Mouse (Mus musculus) forebrain, embryonic 16.5 days (tissue): ENCODE measurements around the gene Colgalt1. TPM values are rescaled to one million over a fixed set of nuclear protein-coding genes. Genes with fewer than 3 reads are reported as not detected.

Experiments
- ATAC-seq: fragments of 200-750 bp; cut with Nextera tagmentation; 2 replicates; pipeline ENCODE4 v1.8.0; 2017; ENCODE audit warnings: mild to moderate bottlenecking, moderate library complexity
- H3K27ac ChIP-seq: fragments of 300-500 bp; sonication (generic); 2 replicates; pipeline ENCODE4 v1.5.1; 2014; ENCODE audit warnings: low read length, control low read depth
- H3K27me3 ChIP-seq: fragments of 300-500 bp; sonication (generic); replicated peaks from 2 replicates; pipeline ENCODE4 v1.6.1; 2014; ENCODE audit warnings: low read length; ENCODE audit not compliant: control insufficient read depth, insufficient read depth
- H3K36me3 ChIP-seq: fragments of 300-500 bp; sonication (generic); 2 replicates; pipeline ENCODE4 v1.6.1; 2014; ENCODE audit not compliant: control insufficient read depth, insufficient read depth
- H3K4me1 ChIP-seq: fragments of 300-500 bp; sonication (generic); replicated peaks from 2 replicates; pipeline ENCODE4 v1.6.1; 2014; ENCODE audit warnings: low read length; ENCODE audit not compliant: control insufficient read depth, insufficient read depth
- H3K4me2 ChIP-seq: fragments of 300-500 bp; sonication (generic); 2 replicates; pipeline ENCODE4 v1.6.1; 2014; ENCODE audit warnings: mild to moderate bottlenecking, low read length, control low read depth
- H3K4me3 ChIP-seq: fragments of 300-500 bp; sonication (generic); replicated peaks from 2 replicates; pipeline ENCODE4 v1.5.1; 2014; ENCODE audit warnings: mild to moderate bottlenecking, low read length, control low read depth
- H3K9ac ChIP-seq: fragments of 300-500 bp; sonication (generic); replicated peaks from 2 replicates; pipeline ENCODE4 v1.6.1; 2014; ENCODE audit warnings: low read depth, low read length, control low read depth
- H3K9me3 ChIP-seq: fragments of 300-500 bp; sonication (generic); 2 replicates; pipeline ENCODE4 v1.6.1; 2016; ENCODE audit warnings: low read length; ENCODE audit not compliant: control insufficient read depth
- WGBS: fragments of 180-500 bp; shearing (Covaris S2); extraction: QIAGEN DNeasy Blood & Tissue Kit; methylation state at CpG from one replicate; pipeline ENCODE4 v1.1.7; 2014; 5-methylcytosine and 5-hydroxymethylcytosine counted together
- polyA plus RNA-seq: library from polyadenylated mRNA; unstranded; fragments of >200 nt; fragmentation: Nextera tagmentation; extraction: Ambion mirVana; gene quantifications from 2 replicates; pipeline ENCODE4 v1.2.1, GENCODE M21; 2015

The Colgalt1 gene
- polyA plus RNA-seq, 1 experiment from 2014 or later, result 63.6 TPM

DNA sequence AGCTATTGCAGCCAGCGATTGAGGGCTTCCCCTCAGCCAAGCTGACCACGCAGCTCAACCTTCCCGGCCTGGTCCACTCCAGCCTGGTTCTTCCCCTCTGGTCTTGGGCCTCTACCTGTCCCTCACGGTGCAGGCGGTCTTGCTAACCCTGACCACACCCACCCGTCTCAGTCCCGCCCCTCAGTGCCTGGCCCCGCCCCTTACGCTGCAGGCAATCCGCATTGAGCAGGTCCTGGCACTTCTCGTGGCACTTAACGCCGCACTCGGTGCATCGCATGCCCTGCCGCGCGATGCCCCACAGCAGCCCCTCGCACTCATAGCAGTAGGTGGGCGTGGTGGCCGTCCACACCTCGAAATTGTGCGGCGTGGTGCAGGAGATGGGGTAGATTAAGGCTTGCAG is 43.8 kb downstream of the Colgalt1 start:
- H3K4me2 ChIP-seq, result peak overlapping the region; percentile 25; the same call in 1 of the 2 replicates
- no peak overlapping the region for H3K4me3 ChIP-seq
- ATAC-seq, result peak; percentile 18; the same call in 1 of the 2 replicates
- WGBS, result 2% methylated on average over 23 of the region's 24 CpGs
- H3K9me3 ChIP-seq, result no peaks in the 10 kb centered on the region
- no peak overlapping the region for H3K27ac ChIP-seq
- H3K27me3 ChIP-seq, result peaks cover 17% of the 10 kb centered on the region
- H3K36me3 ChIP-seq, result peaks cover 14% of the 10 kb centered on the region
- H3K4me1 ChIP-seq, result peaks cover 5% of the 10 kb centered on the region
- H3K9ac ChIP-seq, result no peak overlapping the region

DNA sequence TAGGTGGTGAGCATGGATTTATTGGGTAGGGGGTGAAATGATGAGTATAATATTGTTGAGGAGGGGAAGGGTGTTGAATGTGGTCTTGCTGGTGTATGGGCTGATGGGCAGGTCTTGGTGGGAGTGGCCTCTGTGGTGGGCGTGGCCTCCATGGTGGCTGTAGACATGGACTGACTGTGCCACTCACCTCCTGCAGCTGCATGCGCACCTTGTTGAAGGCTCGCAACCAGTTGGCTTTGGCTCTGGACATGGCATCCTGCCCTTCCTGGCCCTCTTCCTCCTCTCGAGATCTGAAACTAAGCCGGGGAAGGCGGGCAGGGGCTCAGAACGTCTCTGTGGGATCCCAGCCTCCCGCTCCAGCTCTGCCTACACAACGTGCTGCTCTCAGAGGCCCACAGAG is 47.0 kb downstream of the Colgalt1 start:
- peaks cover 17% of the 10 kb centered on the region for H3K27me3 ChIP-seq
- no peak overlapping the region for H3K4me2 ChIP-seq
- 24% methylated on average over 9 of the region's 9 CpGs for WGBS
- H3K9ac ChIP-seq, result no peak overlapping the region
- peaks cover 7% of the 10 kb centered on the region; the same call in 1 of the 2 replicates for H3K36me3 ChIP-seq
- no peak overlapping the region for H3K27ac ChIP-seq
- H3K4me1 ChIP-seq, result peaks cover 9% of the 10 kb centered on the region
- H3K9me3 ChIP-seq, result no peaks in the 10 kb centered on the region
- no peak for ATAC-seq
- H3K4me3 ChIP-seq, result no peak overlapping the region

DNA sequence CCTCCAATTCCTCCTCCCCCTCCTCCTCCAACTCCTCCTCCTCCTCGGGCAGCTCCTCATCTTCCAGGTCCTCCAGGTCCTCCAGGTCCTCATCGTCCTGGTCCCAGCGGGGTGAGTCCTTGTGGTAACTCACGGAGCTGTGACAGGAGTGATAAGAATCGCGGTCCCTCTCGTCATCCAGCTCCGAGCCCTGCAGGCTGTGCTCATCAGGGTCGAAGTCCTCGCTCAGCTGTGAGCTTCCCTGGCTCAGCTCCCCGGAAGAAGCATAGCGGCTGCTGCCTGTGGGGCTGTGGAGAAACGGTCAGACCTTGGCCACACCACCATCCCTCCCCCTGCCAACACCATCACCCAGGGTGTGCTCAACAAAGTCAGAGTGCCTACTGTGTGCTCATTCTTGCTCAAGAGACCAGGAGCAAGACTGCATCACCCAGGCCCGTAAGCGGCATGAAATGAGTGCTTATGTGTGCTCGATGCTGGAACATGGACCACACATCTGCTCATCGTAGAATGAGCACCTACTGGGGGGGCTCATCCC is 47.8 kb downstream of the Colgalt1 start:
- Histone ChIP-seq H3K36me3 (peaks cover 6% of the 10 kb centered on the region; the same call in 1 of the 2 replicates), H3K27ac (no peak overlapping the region), H3K9me3 (no peaks in the 10 kb centered on the region), H3K4me2 (no peak overlapping the region), H3K27me3 (peaks cover 17% of the 10 kb centered on the region), H3K4me3 (no peak overlapping the region), H3K9ac (no peak overlapping the region), H3K4me1 (peaks cover 9% of the 10 kb centered on the region)
- 31% methylated on average over 17 of the region's 17 CpGs for WGBS
- no peak for ATAC-seq

DNA sequence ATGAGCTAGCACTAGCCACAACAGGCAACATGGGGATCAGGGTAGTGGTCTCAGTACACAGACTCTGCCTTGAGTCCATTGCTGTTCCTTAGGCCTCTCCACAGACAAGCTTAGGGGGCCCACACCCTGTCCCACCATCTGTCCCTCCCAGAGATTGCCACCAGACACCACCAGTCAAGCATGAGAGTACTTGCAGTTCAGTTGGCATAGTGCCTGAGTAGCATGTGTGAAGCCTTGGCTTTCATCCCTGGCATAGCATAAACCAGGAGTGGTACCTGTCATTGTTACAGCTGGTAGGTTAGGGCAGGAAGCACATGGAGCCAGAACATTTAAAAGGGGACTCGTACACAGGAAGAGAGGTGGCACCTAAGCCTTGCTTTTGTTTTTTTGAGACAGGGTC is 49.0 kb downstream of the Colgalt1 start:
- H3K9me3 ChIP-seq, result no peaks in the 10 kb centered on the region
- ATAC-seq, result peak; percentile 32; the same call in 1 of the 2 replicates
- H3K4me1 ChIP-seq, result peaks cover 7% of the 10 kb centered on the region
- peaks cover 6% of the 10 kb centered on the region; the same call in 1 of the 2 replicates for H3K36me3 ChIP-seq
- H3K4me2 ChIP-seq, result no peak overlapping the region
- H3K4me3 ChIP-seq, result no peak overlapping the region
- peaks cover 17% of the 10 kb centered on the region for H3K27me3 ChIP-seq
- H3K9ac ChIP-seq, result no peak overlapping the region
- H3K27ac ChIP-seq, result no peak overlapping the region
- WGBS, result 19% methylated on average over 1 of the region's 1 CpGs

DNA sequence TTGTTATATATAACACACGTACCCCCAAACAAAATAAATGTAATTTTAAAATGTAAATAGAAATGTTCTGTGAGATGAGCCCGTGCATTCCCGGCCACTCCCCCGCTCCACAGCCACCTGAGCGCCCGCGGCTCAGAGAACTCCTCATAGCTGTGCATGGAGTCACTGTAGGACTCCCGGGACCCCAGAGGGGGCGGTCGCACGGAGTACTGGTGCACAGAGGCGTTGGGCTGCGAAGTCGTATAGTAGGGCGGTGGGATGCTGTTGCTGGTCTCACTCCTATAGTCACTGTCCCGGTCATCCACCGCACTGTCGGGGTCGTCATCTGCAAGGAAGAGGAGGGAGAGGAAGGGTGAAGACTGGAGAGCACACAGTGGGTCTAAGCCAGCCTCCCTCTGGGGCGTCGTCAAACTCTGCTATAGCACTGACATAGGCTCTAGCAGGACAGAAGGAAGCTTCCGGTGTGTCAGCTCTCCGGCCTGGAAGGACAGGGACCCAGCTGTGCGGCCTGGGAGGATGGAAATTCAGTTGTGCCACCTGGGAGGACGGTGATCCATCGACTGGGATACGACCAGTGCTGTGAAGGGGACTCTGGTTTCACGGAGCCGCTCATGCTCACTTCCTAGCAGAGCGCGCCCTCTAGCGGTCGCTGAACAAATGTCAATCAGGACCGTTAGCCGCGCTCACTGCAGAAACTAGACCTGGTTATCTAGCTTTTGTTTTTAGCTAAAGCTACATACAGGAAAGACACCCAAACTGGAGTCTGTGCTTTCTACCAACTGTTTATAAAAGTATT is 49.7 kb downstream of the Colgalt1 start:
- H3K36me3 ChIP-seq, result peaks cover 6% of the 10 kb centered on the region; the same call in 1 of the 2 replicates
- no peak overlapping the region for H3K4me2 ChIP-seq
- peaks cover 7% of the 10 kb centered on the region for H3K4me1 ChIP-seq
- peak; percentile 73 for ATAC-seq
- 7% methylated on average over 36 of the region's 36 CpGs for WGBS
- no peak overlapping the region for H3K4me3 ChIP-seq
- no peak overlapping the region for H3K9ac ChIP-seq
- no peaks in the 10 kb centered on the region for H3K9me3 ChIP-seq
- peaks cover 13% of the 10 kb centered on the region for H3K27me3 ChIP-seq
- H3K27ac ChIP-seq, result no peak overlapping the region

DNA sequence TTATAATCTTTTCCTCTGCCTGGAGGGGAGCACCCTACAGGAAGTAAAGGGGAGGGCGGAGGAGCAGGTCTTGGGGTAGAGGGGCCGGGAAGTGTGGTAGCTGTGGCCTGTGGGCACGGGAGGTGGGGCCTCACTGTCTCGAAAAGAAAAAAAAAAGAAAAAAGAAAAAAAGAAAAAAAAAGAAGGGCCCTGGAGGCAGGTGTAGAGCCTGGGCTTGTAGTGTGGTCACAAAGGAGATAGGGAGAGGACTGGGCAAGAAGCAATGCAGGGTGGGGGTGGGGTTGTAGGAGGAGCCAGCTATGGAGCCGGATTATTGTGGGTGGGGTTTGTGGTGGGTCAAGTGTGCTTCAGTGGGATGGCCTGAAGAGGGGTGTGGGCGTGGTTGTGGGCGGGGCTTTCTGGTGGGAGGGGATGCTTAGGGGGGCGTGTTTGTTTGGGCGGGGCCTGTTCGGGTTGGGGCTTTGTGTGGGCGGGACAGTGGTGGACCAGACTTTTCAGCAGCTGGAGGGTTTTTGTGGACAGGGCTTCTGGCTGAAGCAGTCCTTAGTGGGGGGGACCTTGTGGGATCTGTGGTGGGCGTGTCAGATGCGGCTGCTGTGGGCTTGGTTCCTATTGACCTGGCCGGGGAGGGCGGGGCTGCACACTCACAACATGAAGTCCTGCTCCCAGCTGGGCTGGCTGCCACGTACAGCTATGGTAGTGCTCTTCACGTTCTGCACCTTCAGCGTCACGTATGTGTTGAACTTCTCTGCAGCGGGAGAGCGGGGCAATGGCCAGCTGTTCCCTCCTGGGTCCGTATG is 54.7 kb downstream of the Colgalt1 start:
- ATAC-seq, result no peak
- H3K27me3 ChIP-seq, result no peaks in the 10 kb centered on the region
- no peaks in the 10 kb centered on the region for H3K9me3 ChIP-seq
- H3K4me3 ChIP-seq, result no peak overlapping the region
- H3K27ac ChIP-seq, result no peak overlapping the region
- H3K4me2 ChIP-seq, result no peak overlapping the region
- 4% methylated on average over 22 of the region's 22 CpGs for WGBS
- peaks cover 38% of the 10 kb centered on the region for H3K4me1 ChIP-seq
- no peak overlapping the region for H3K9ac ChIP-seq
- peaks cover 3% of the 10 kb centered on the region; the same call in 1 of the 2 replicates for H3K36me3 ChIP-seq

DNA sequence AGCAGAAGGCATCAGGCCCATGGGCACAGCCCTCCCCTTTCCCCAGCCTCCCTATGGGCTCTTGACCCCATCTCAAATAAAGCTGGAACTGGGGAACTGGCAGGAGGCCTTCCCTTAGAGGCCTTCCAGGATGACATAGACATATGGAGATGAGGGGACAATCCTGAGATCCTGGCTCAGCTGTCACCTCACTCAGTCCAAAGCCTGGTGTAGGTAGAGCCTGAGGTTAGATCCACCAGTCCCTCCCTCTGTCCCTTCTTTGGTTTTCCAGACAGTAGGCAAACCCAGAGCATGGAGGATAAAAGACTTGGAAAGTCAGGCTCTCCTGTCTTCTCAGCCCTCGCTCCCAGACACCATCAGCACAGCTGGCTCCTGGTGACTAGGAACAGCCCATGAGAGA is 56.1 kb downstream of the Colgalt1 start:
- ATAC-seq, result no peak
- H3K4me3 ChIP-seq, result no peak overlapping the region
- H3K27ac ChIP-seq, result peak overlapping the region; percentile 47
- H3K4me1 ChIP-seq, result peaks cover 40% of the 10 kb centered on the region
- H3K36me3 ChIP-seq, result peaks cover 3% of the 10 kb centered on the region; the same call in 1 of the 2 replicates
- H3K9me3 ChIP-seq, result no peaks in the 10 kb centered on the region
- H3K4me2 ChIP-seq, result peak overlapping the region; percentile 17; the same call in 1 of the 2 replicates
- 16% methylated on average over 1 of the region's 1 CpGs for WGBS
- H3K9ac ChIP-seq, result peak overlapping the region; percentile 46
- H3K27me3 ChIP-seq, result no peaks in the 10 kb centered on the region

DNA sequence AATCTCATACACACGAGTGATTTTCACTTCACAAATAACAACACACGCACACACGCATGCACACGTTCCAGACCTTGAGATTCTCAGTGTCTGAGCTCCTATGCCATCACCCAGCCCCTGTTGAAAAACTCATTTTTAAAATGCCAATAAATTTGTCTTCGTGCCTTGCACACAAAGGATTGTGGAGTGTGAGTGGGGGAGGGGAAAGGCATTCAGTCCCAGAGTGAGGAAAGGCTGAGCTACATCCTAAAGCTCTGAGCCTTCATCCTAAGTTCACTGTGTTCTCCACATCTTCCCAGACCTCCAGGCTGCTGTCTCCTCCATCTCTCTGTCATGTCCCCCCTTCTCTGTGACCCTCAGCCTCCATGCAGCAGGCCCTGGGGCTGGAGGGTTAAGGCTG is 56.5 kb downstream of the Colgalt1 start:
- peaks cover 3% of the 10 kb centered on the region; the same call in 1 of the 2 replicates for H3K36me3 ChIP-seq
- H3K4me1 ChIP-seq, result peaks cover 44% of the 10 kb centered on the region
- peak overlapping the region; percentile 37 for H3K4me2 ChIP-seq
- peak overlapping the region; percentile 46 for H3K9ac ChIP-seq
- no peaks in the 10 kb centered on the region for H3K9me3 ChIP-seq
- WGBS, result 36% methylated on average over 5 of the region's 5 CpGs
- H3K27me3 ChIP-seq, result no peaks in the 10 kb centered on the region
- peak overlapping the region; percentile 61 for H3K27ac ChIP-seq
- no peak overlapping the region for H3K4me3 ChIP-seq
- ATAC-seq, result no peak
